Mouse (Mus musculus) kidney, adult 2 months (tissue): ENCODE measurements around the gene Ecsit.

ENCODE experiments used
- CTCF ChIP-seq: fragments of 200-500 bp; conservative IDR thresholded peaks from 2 replicates; pipeline ENCODE4 v1.5.1; 2011; ENCODE audit warnings: low read depth, mild to moderate bottlenecking, control low read depth, low read length, moderate library complexity, mixed read lengths; ENCODE audit not compliant: insufficient read depth, insufficient read length
- POLR2A ChIP-seq: fragments of 200-500 bp; IDR thresholded peaks from one replicate; pipeline ENCODE4 v1.6.1; 2011; ENCODE audit warnings: low read depth, low read length, control low read depth

GRCm38 (mm10) chr9:22092746-22093145, 7.5 kb upstream of the Ecsit start:
- no peak for TF ChIP-seq POLR2A
- TF ChIP-seq CTCF, result no peak
